Mouse (Mus musculus): ENCODE measurements at regions not wholly inside any gene's neighbourhood (a gene's known extent, or its start where the extent isn't known, plus 50 kb on each side); places are given as distances from the start of the nearest gene placed in this dataset.

- no peaks in the 10 kb centered on the region for H3K27me3 ChIP-seq (ENCODE audit: control insufficient read depth, insufficient read depth, low read length)
- H3K9me3 ChIP-seq (ENCODE audit: control insufficient read depth, low read length), result no peaks in the 10 kb centered on the region
- 0 out of 2 replicates have a peak, but pooled peaks cover 3% of the 10 kb centered on the region for H3K4me1 ChIP-seq (ENCODE audit: control insufficient read depth, insufficient read depth, low read length)
- no peak for ATAC-seq (ENCODE audit: low read depth)
- H3K4me3 ChIP-seq (ENCODE audit: low read depth, low read length), result no peak overlapping the region
- H3K9ac ChIP-seq (replicated peaks; ENCODE audit: low read depth, low read length), result no peak overlapping the region
- H3K27ac ChIP-seq (ENCODE audit: low read depth, low read length), result no peak overlapping the region
- WGBS, result 95% methylated on average over 4 of the region's 4 CpGs
- H3K4me2 ChIP-seq (ENCODE audit: low read depth, low read length), result no peak overlapping the region
- H3K36me3 ChIP-seq (ENCODE audit: control insufficient read depth, insufficient read depth, low read length), result no peaks in the 10 kb centered on the region
These were observed 57.0 kb upstream of the Kctd3 start for GRCm38 (mm10) chr1:189064629-189065028.

DNA sequence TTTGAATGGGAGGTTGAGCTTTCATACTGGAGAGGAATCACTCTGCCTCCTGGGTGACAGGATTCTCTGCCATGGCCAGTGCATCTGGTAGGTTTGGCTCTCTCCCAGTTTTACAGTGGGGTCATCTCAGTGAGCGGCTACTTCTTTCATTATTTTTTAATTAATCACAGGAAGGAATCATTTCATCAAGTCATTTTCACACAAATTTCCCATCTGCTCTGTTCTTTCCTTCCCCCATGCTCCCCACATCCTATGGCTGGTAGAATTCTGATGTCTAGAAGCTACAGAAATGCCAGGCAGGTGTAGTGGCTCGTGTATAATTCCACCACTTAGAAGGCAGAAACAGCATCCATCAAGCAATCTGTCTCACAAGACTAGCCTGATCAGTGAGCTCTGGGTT, 56.1 kb upstream of the Kctd3 start:
- H3K4me2 ChIP-seq (ENCODE audit: low read depth, low read length), result no peak overlapping the region
- no peaks in the 10 kb centered on the region for H3K9me3 ChIP-seq (ENCODE audit: control insufficient read depth, low read length)
- no peaks in the 10 kb centered on the region for H3K36me3 ChIP-seq (ENCODE audit: control insufficient read depth, insufficient read depth, low read length)
- 69% methylated on average over 2 of the region's 2 CpGs for WGBS
- H3K9ac ChIP-seq (replicated peaks; ENCODE audit: low read depth, low read length), result no peak overlapping the region
- 0 out of 2 replicates have a peak, but pooled peaks cover 3% of the 10 kb centered on the region for H3K4me1 ChIP-seq (ENCODE audit: control insufficient read depth, insufficient read depth, low read length)
- H3K27me3 ChIP-seq (ENCODE audit: control insufficient read depth, insufficient read depth, low read length), result no peaks in the 10 kb centered on the region
- ATAC-seq (ENCODE audit: low read depth), result no peak
- no peak overlapping the region for H3K27ac ChIP-seq (ENCODE audit: low read depth, low read length)
- H3K4me3 ChIP-seq (ENCODE audit: low read depth, low read length), result no peak overlapping the region

GRCm38 (mm10) chr1:189063209-189063608, 55.6 kb upstream of the Kctd3 start:
- H3K4me2 ChIP-seq (ENCODE audit: low read depth, low read length), result no peak overlapping the region
- ATAC-seq (ENCODE audit: low read depth), result no peak
- no peaks in the 10 kb centered on the region for H3K36me3 ChIP-seq (ENCODE audit: control insufficient read depth, insufficient read depth, low read length)
- H3K27me3 ChIP-seq (ENCODE audit: control insufficient read depth, insufficient read depth, low read length), result no peaks in the 10 kb centered on the region
- H3K9me3 ChIP-seq (ENCODE audit: control insufficient read depth, low read length), result no peaks in the 10 kb centered on the region
- H3K9ac ChIP-seq (replicated peaks; ENCODE audit: low read depth, low read length), result no peak overlapping the region
- H3K4me3 ChIP-seq (ENCODE audit: low read depth, low read length), result no peak overlapping the region
- H3K27ac ChIP-seq (ENCODE audit: low read depth, low read length), result no peak overlapping the region
- WGBS, result 84% methylated on average over 7 of the region's 7 CpGs
- H3K4me1 ChIP-seq (ENCODE audit: control insufficient read depth, insufficient read depth, low read length), result 0 out of 2 replicates have a peak, but pooled peaks cover 3% of the 10 kb centered on the region
